Mouse (Mus musculus) midbrain, embryonic 14.5 days (tissue): ENCODE results near the gene Zkscan3. TPM values are rescaled to one million over a fixed set of nuclear protein-coding genes. Genes with fewer than 3 reads are reported as not detected.

ENCODE experiments used
- ATAC-seq: fragments of 200-750 bp; cut with Nextera tagmentation; 2 replicates; pipeline ENCODE4 v1.8.0; 2017; ENCODE audit warnings: moderate number of reproducible peaks, moderate library complexity; ENCODE audit not compliant: low FRiP score, low TSS enrichment
- DNase-seq: peaks from one replicate; pipeline ENCODE4 v3.0.0-alpha.2; 2015
- H3K27ac ChIP-seq: fragments of 300-500 bp; sonication (generic); replicated peaks from 2 replicates; pipeline ENCODE4 v1.5.1; 2014; ENCODE audit warnings: mild to moderate bottlenecking, low read depth, low read length, moderate library complexity
- H3K27me3 ChIP-seq: fragments of 300-500 bp; sonication (generic); 2 replicates; pipeline ENCODE4 v1.6.1; 2014; ENCODE audit warnings: low read length, control low read depth, mixed read lengths; ENCODE audit not compliant: control insufficient read depth, insufficient read depth
- H3K36me3 ChIP-seq: fragments of 300-500 bp; sonication (generic); 2 replicates; pipeline ENCODE4 v1.6.1; 2014; ENCODE audit warnings: low read length, control low read depth; ENCODE audit not compliant: control insufficient read depth, insufficient read depth
- H3K4me1 ChIP-seq: fragments of 300-500 bp; sonication (generic); 2 replicates; pipeline ENCODE4 v1.6.1; 2014; ENCODE audit warnings: mild to moderate bottlenecking, antibody characterized with exemption, low read length, control low read depth; ENCODE audit not compliant: control insufficient read depth, insufficient read depth
- H3K4me2 ChIP-seq: fragments of 300-500 bp; sonication (generic); 2 replicates; pipeline ENCODE4 v1.6.1; 2014; ENCODE audit warnings: mild to moderate bottlenecking, low read length, moderate library complexity
- H3K4me3 ChIP-seq: fragments of 300-500 bp; sonication (generic); replicated peaks from 2 replicates; pipeline ENCODE4 v1.5.1; 2014; ENCODE audit warnings: low read depth, low read length
- H3K9ac ChIP-seq: fragments of 300-500 bp; sonication (generic); replicated peaks from 2 replicates; pipeline ENCODE4 v1.6.1; 2014; ENCODE audit warnings: mild to moderate bottlenecking, low read length, moderate library complexity
- H3K9me3 ChIP-seq: fragments of 300-500 bp; sonication (generic); 2 replicates; pipeline ENCODE4 v1.6.1; 2016; ENCODE audit warnings: low read length, control low read depth, mixed read lengths; ENCODE audit not compliant: control insufficient read depth
- WGBS: fragments of 180-500 bp; shearing (Covaris S2); extraction: QIAGEN DNeasy Blood & Tissue Kit; methylation state at CpG from one replicate; pipeline ENCODE4 v1.1.7; 2014; 5-methylcytosine and 5-hydroxymethylcytosine counted together
- polyA plus RNA-seq: library from polyadenylated mRNA; unstranded; fragments of >200 nt; fragmentation: Nextera tagmentation; extraction: Ambion mirVana; gene quantifications from 2 replicates; pipeline ENCODE4 v1.2.1, GENCODE M21; 2014

Zkscan3 gene
- polyA plus RNA-seq, 1 experiment from 2014 or later, result 69.9 TPM

DNA sequence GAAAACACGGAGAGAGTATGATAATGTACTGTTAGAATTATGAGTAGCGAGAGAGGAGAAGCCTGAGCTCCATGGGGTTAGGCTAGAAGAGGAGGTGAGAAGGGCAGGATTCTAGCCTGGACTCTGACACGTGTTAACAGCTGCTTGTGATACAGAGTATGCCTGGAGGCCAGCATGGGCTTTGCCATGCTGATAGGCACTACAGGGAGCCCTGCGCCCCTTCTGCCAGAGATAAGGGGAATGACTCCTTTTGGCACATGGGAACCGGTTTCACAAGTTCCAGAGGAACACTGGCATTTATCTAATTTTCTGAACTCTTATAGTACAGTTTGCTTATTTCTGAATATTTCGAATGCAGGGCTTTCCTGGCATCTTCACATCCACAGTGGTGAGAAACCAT, 16.3 kb upstream of the Zkscan3 start:
- no peaks in the 10 kb centered on the region for H3K27me3 ChIP-seq
- WGBS, result 74% methylated on average over 6 of the region's 6 CpGs
- H3K4me1 ChIP-seq, result no peaks in the 10 kb centered on the region
- H3K27ac ChIP-seq, result no peak overlapping the region
- no peak overlapping the region for H3K4me2 ChIP-seq
- no peak overlapping the region for H3K9ac ChIP-seq
- H3K9me3 ChIP-seq, result no peaks in the 10 kb centered on the region
- no peak for ATAC-seq
- H3K36me3 ChIP-seq, result no peaks in the 10 kb centered on the region
- DNase-seq, result no peak
- no peak overlapping the region for H3K4me3 ChIP-seq

- Histone ChIP-seq H3K27ac (no peak overlapping the region), H3K9ac (no peak overlapping the region), H3K4me3 (no peak overlapping the region), H3K27me3 (no peaks in the 10 kb centered on the region), H3K4me2 (no peak overlapping the region), H3K4me1 (no peaks in the 10 kb centered on the region), H3K9me3 (no peaks in the 10 kb centered on the region), H3K36me3 (no peaks in the 10 kb centered on the region)
- ATAC-seq (no peak), DNase-seq (no peak)
- WGBS, result 84% methylated on average over 6 of the region's 6 CpGs
Observed at GRCm38 (mm10) chr13:21417298-21418010, 14.9 kb upstream of the Zkscan3 start.

DNA sequence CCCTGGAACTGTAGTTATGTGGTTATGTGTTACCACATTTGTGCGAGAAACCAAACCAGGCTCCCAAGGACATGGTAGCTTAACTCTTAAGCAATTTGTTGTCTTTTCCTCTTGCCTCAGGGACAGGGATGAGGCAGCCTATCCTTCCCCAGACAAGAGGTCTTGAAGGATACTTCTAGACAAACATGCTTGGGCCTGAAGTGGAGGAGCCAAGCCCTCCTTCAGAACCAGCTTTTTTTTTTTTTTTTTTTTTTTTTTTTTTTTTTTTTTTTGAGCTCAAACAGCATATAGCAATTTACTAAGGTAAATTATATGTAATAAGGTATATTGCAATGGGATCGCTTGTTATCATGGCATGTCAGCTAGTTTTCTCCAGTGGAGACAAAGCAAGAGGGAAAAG, 13.2 kb upstream of the Zkscan3 start:
- H3K27me3 ChIP-seq, result no peaks in the 10 kb centered on the region
- 96% methylated on average over 2 of the region's 2 CpGs for WGBS
- ATAC-seq, result no peak

DNA sequence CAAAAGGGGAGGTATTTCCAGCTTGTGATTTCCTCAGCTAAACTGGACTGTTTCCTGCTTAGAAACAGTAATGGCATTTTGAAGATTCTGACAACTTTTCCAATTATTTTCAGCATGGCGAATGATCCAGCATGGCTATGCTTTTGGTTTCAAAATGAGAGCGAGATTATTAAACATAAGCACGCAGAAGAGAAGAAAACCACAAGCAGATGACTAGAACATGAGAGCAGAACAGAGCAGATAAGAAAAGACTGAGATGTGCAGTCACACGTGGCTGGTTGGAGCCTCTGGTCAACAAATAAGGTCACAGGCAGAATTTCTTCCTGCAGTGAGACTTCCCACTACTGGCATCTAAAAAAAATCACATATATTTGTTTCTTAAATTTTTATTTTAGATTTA, 12.7 kb upstream of the Zkscan3 start:
- Histone ChIP-seq H3K4me3 (no peak overlapping the region), H3K4me1 (no peaks in the 10 kb centered on the region), H3K27ac (no peak overlapping the region), H3K9ac (no peak overlapping the region), H3K27me3 (no peaks in the 10 kb centered on the region), H3K9me3 (no peaks in the 10 kb centered on the region), H3K36me3 (no peaks in the 10 kb centered on the region), H3K4me2 (no peak overlapping the region)
- DNase-seq, result no peak
- 75% methylated on average over 4 of the region's 4 CpGs for WGBS
- no peak for ATAC-seq

More for the DNA sequence above, 13.2 kb upstream of the Zkscan3 start:
- no peak for DNase-seq
- no peak overlapping the region for H3K4me2 ChIP-seq
- no peak overlapping the region for H3K9ac ChIP-seq
- H3K9me3 ChIP-seq, result no peaks in the 10 kb centered on the region
- H3K4me1 ChIP-seq, result no peaks in the 10 kb centered on the region
- no peaks in the 10 kb centered on the region for H3K36me3 ChIP-seq
- no peak overlapping the region for H3K4me3 ChIP-seq
- no peak overlapping the region for H3K27ac ChIP-seq

DNA sequence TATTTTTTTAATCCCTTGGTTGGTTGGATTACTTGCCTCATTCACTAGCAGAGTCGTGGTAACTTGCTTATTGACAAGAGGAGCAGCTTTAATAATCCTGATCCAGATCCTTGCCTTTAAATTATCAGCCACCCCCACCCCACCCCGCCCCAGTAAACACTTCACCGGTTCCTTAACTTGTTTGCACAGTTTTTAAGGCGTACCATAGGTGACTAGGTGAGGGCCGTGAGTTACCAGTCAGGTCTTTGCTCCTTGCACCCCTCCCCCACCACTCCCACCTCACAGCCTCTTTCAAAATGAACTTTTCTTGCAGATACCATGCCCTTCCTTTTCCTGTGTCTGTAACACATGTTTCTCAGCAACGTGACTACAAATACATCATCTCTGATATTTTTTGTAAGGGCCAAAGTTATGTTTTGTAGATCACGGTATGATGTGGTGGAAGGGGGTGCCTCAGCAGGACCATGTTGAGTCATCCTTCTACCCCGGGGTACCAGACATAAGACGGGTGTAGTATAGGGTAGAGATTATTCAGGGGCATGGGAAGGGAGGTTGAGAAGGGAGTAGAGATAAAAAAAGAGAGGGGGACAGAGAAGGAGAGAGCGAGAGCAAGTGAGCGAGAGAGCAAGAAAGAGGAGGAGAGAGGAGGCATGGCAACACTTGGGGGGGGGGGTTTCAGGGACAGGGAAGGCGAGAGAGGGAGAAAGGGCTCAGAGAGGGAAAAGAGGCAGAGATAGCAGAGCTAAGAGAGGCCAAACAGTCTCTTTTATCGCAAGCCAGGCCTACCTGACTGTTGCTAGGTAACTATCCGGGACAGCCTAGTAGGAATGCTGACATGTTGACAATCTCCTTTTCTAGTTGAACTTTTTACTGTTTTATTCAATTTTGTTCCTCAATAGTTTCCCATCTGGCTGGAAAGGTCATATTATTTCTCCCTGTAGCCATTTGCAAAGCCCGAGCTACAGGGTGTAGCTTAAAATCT, 12.0 kb upstream of the Zkscan3 start:
- no peak overlapping the region for H3K4me2 ChIP-seq
- no peak overlapping the region for H3K27ac ChIP-seq
- DNase-seq, result no peak
- H3K27me3 ChIP-seq, result no peaks in the 10 kb centered on the region
- H3K4me3 ChIP-seq, result no peak overlapping the region
- no peak for ATAC-seq
- no peaks in the 10 kb centered on the region for H3K4me1 ChIP-seq
- 61% methylated on average over 15 of the region's 15 CpGs for WGBS
- H3K9me3 ChIP-seq, result no peaks in the 10 kb centered on the region
- H3K9ac ChIP-seq, result no peak overlapping the region
- no peaks in the 10 kb centered on the region for H3K36me3 ChIP-seq

GRCm38 (mm10) chr13:21408805-21409459, 6.4 kb upstream of the Zkscan3 start:
- DNase-seq (no peak), ATAC-seq (peak; percentile 34)
- H3K4me2 ChIP-seq, result peak overlapping the region; percentile 57
- H3K4me3 ChIP-seq, result peak overlapping the region; percentile 41
- peak overlapping the region; percentile 68 for H3K27ac ChIP-seq
- no peaks in the 10 kb centered on the region for H3K27me3 ChIP-seq
- WGBS, result 51% methylated on average over 11 of the region's 11 CpGs
- H3K36me3 ChIP-seq, result no peaks in the 10 kb centered on the region
- H3K9ac ChIP-seq, result peak overlapping the region; percentile 51
- peaks cover 2% of the 10 kb centered on the region for H3K4me1 ChIP-seq
- no peaks in the 10 kb centered on the region for H3K9me3 ChIP-seq

DNA sequence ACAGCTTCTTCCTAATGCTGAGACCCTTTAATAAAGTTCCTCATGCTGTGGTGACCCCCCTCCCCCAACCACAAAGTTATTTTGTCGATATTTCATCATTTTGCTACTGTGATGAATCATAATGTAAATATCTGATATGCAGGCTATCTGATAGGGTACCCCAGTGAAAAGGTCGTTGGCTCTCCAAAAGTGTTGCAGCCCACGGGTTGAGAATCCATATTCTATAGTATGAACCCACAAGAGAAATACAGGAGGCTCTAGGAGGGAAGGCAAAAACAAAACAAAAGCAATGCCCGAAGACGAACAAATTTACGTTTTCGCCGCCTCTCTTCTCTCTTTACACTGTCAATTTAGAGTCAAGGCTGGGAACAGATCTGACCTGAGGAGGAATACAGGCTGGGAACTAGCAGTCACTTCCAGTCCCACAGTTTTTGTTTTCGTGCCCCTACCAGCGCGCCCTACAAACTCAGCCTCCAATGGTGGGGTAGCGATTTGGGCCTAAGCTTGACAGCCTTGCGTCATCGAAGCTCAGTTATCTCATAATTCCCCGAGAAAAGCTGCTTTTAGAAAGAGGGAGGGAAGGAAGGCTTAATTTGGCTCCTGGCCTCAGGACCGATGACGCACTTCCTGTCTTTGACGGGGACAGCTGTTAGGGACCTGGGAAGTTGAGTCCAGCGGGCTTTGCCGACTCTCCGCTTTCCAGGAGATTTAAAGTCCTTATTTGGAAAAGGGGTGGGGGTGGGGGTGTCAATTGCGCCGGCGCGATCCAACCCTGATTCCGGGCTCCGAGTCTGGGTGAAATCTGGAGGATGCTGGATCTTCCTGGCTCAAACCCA, 5.6 kb upstream of the Zkscan3 start:
- Histone ChIP-seq H3K9me3 (no peaks in the 10 kb centered on the region), H3K4me2 (peak overlapping the region; percentile 57), H3K4me3 (peak overlapping the region; percentile 41), H3K27ac (peak overlapping the region; percentile 68), H3K36me3 (no peaks in the 10 kb centered on the region), H3K4me1 (peaks cover 3% of the 10 kb centered on the region), H3K27me3 (no peaks in the 10 kb centered on the region), H3K9ac (peak overlapping the region; percentile 51)
- ATAC-seq (peak; percentile 93), DNase-seq (peak; percentile 91)
- WGBS, result 5% methylated on average over 27 of the region's 27 CpGs

GRCm38 (mm10) chr13:21407341-21407740, 4.8 kb upstream of the Zkscan3 start:
- 0 out of 2 replicates have a peak overlapping the region, but pooled peaks have one; percentile 41 for H3K4me3 ChIP-seq
- peaks cover 4% of the 10 kb centered on the region for H3K4me1 ChIP-seq
- H3K9me3 ChIP-seq, result no peaks in the 10 kb centered on the region
- DNase-seq (no peak), ATAC-seq (no peak)
- no peak overlapping the region for H3K27ac ChIP-seq
- H3K9ac ChIP-seq, result no peak overlapping the region
- H3K27me3 ChIP-seq, result no peaks in the 10 kb centered on the region
- no peaks in the 10 kb centered on the region for H3K36me3 ChIP-seq
- 85% methylated on average over 11 of the region's 11 CpGs for WGBS
- peak overlapping the region; percentile 57 for H3K4me2 ChIP-seq
